Mouse (Mus musculus) ES-E14 (cell line): ENCODE data around the gene Zfp704. TPM values are rescaled to one million over a fixed set of nuclear protein-coding genes. Genes with fewer than 3 reads are reported as not detected.

Experiments
- DNase-seq: peaks from one replicate; pipeline ENCODE4 v3.0.0-alpha.2; 2013; ENCODE audit warnings: low read depth, low spot score
- H3K27ac ChIP-seq: 2 replicates; pipeline ENCODE4 v1.5.1; 2012; ENCODE audit warnings: low read depth, mild to moderate bottlenecking, low read length, moderate library complexity, mixed read lengths; ENCODE audit not compliant: poor library complexity, insufficient read depth, severe bottlenecking
- H3K36me3 ChIP-seq: 2 replicates; pipeline ENCODE4 v1.6.1; 2012; ENCODE audit warnings: mild to moderate bottlenecking, low read length, moderate library complexity, mixed read lengths; ENCODE audit not compliant: control insufficient read depth, poor library complexity, insufficient read depth, severe bottlenecking
- H3K4me1 ChIP-seq, 2 experiments: fragments of 150-350 bp in 1 of 2; sonication (generic) in 1 of 2; 2 replicates each; pipeline ENCODE4 v1.6.1; 2012; ENCODE audit warnings: low read length in 2 of 2, mild to moderate bottlenecking in 1 of 2, mixed read lengths in 1 of 2; ENCODE audit not compliant: control insufficient read depth in 2 of 2, insufficient read depth in 2 of 2, poor library complexity in 1 of 2
- H3K4me3 ChIP-seq, 2 experiments: fragments of 150-350 bp in 1 of 2; sonication (generic) in 1 of 2; 2 replicates each; pipeline ENCODE4 v1.5.1; 2012; ENCODE audit warnings: low read length in 2 of 2, low read depth in 1 of 2, mild to moderate bottlenecking in 1 of 2, mixed read lengths in 1 of 2; ENCODE audit not compliant: insufficient read depth in 1 of 2, poor library complexity in 1 of 2, severe bottlenecking in 1 of 2
- H3K9ac ChIP-seq: 2 replicates; pipeline ENCODE4 v1.6.1; 2012; ENCODE audit warnings: low read depth, mild to moderate bottlenecking, low read length, mixed read lengths; ENCODE audit not compliant: poor library complexity, insufficient read depth, severe bottlenecking
- H3K9me3 ChIP-seq: fragments of 150-350 bp; sonication (generic); 2 replicates; pipeline ENCODE4 v1.6.1; 2012; ENCODE audit warnings: low read depth, mild to moderate bottlenecking, low read length; ENCODE audit not compliant: control insufficient read depth, insufficient read depth
- CHD2 ChIP-seq: IDR thresholded peaks from 2 replicates; pipeline ENCODE4 v1.6.1; 2014; ENCODE audit warnings: mild to moderate bottlenecking, low read depth, low read length, inconsistent platforms
- HCFC1 ChIP-seq: IDR thresholded peaks from 2 replicates; pipeline ENCODE4 v1.6.1; 2012; ENCODE audit warnings: low read length, inconsistent platforms, borderline replicate concordance; ENCODE audit not compliant: insufficient read depth
- MAFK ChIP-seq: IDR thresholded peaks from 2 replicates; pipeline ENCODE4 v1.6.1; 2014; ENCODE audit warnings: mild to moderate bottlenecking, low read depth, low read length, inconsistent platforms; ENCODE audit not compliant: insufficient read depth
- ZC3H11A ChIP-seq: IDR thresholded peaks from 2 replicates; pipeline ENCODE4 v1.6.1; 2012; ENCODE audit warnings: low read depth, mild to moderate bottlenecking, inconsistent platforms, low read length, borderline replicate concordance
- ZNF384 ChIP-seq: IDR thresholded peaks from 2 replicates; pipeline ENCODE4 v1.6.1; 2012; ENCODE audit warnings: low read depth, low read length, inconsistent platforms
- in situ Hi-C, 2 experiments: fragments of 600-800 bp; cut with MboI; formaldehyde crosslinking; loops; one replicate each; pipeline ENCODE4 v1.15.1; 2025; ENCODE audit warnings: low sequenced_read_pairs in 2 of 2, inconsistent platforms in 1 of 2; ENCODE audit not compliant: unreplicated experiment in 2 of 2
- total RNA-seq: library from RNA; depleted of rRNA; stranded (reverse); fragments of 300-350 nt; gene quantifications from 2 replicates; pipeline ENCODE4 v1.2.3, GENCODE M21; 2012

Zfp704 gene
- total RNA-seq, 1 experiment = 11.4 TPM

DNA sequence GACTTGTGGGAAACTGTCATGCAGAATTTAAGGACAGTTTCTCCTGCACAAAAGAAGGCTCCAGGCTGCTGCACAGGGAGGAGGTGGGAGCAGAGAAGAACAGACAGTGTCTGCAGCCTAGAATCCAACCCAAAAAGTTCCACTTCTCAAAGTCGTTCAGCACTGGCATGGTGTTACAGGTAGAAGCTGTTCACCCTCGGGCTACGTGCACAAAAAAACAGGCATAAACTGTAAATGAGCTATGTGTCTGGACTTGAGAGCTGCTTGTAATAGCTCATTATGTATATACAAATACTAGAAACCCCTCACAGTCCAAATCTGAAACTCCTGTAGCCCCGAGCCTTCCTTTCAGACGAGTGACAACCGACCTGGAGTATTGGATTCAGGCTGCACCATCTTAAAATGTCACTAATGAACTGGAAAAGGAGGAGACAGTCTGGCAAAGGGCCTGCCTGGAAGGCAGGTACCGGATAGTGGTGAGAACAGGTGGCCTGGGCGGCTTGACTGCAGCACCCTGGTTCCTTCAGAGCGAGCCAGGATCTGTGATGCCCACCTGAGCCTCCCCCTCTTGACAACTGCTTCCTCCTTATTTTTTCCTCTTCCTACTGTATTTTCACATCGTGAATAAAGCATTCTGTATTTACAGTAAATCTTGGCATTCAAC lies 41.2 kb downstream of the Zfp704 start:
- Histone ChIP-seq H3K9ac (no peak overlapping the region), H3K4me1 (peaks cover 1 to 24% of the 10 kb centered on the region in 2 experiments; a peak in 3 of 4 replicates), H3K4me3 (no peak overlapping the region), H3K27ac (no peak overlapping the region), H3K36me3 (no peaks in the 10 kb centered on the region; the same call in 1 of the 2 replicates), H3K9me3 (no peaks in the 10 kb centered on the region)
- DNase-seq = no peak
- TF ChIP-seq ZNF384 = no peak
- TF ChIP-seq CHD2 = no peak
- no peak for TF ChIP-seq ZC3H11A
- no peak for TF ChIP-seq HCFC1
- TF ChIP-seq MAFK = no peak
- in situ Hi-C loops = no loop called here

DNA sequence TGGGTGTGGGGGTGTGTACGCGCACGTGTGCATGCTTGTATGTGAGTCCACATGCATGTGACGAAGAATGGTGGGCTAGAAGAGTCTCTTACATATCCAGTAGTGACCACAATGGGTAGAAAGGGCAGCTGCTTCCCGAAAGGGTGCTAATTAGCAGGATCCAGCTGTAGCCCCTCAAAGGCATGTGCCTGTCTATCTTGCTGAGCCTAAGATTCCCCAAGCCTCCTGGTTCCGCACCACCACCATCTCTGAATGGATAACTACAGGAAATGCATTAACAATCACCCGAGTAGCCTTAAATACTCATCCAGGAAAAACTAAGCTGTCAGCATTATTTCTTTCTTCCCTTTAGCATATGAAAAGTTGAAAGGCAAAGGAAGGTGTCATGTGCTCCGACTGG lies 41.9 kb downstream of the Zfp704 start:
- no peaks in the 10 kb centered on the region for H3K9me3 ChIP-seq
- H3K4me3 ChIP-seq = no peak overlapping the region
- TF ChIP-seq HCFC1 = no peak
- TF ChIP-seq ZC3H11A = no peak
- no peak for TF ChIP-seq ZNF384
- 0 out of 2 replicates have a peak, but pooled peaks have one; percentile 40 for TF ChIP-seq MAFK
- TF ChIP-seq CHD2 = no peak
- in situ Hi-C loops = no loop called here
- no peak overlapping the region for H3K9ac ChIP-seq
- DNase-seq = no peak
- peaks cover 3 to 22% of the 10 kb centered on the region in 2 experiments; a peak in 3 of 4 replicates for H3K4me1 ChIP-seq
- peaks cover under 1% of the 10 kb centered on the region; the same call in 1 of the 2 replicates for H3K36me3 ChIP-seq
- H3K27ac ChIP-seq = no peak overlapping the region

DNA sequence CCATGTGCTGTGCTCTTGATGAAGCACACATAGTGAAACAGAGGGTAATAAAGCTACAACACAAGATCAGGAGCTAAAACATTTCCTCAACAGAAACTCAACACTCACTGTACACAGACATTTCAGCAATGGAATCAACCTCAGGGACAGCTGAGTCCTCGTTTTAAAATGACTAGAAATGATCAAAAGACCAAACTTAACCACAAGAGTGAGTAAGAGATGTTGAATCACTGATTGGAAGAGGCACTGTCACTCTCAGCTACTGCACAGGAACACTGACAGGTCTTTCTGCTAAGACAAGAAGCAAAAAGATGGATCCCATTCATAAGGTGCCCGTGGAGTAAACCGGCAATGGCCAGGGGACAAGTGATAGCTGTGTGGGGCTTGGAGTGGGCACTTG lies 43.1 kb downstream of the Zfp704 start:
- Histone ChIP-seq H3K27ac (no peak overlapping the region), H3K4me1 (peaks cover 3 to 22% of the 10 kb centered on the region in 2 experiments; a peak in 3 of 4 replicates), H3K36me3 (peaks cover 4% of the 10 kb centered on the region; the same call in 1 of the 2 replicates), H3K9me3 (no peaks in the 10 kb centered on the region), H3K4me3 (no peak overlapping the region), H3K9ac (no peak overlapping the region; the same call in 1 of the 2 replicates)
- in situ Hi-C loops = no loop called here
- no peak for DNase-seq
- TF ChIP-seq ZNF384 = no peak
- TF ChIP-seq CHD2 = no peak
- no peak for TF ChIP-seq ZC3H11A
- no peak for TF ChIP-seq MAFK
- no peak for TF ChIP-seq HCFC1

DNA sequence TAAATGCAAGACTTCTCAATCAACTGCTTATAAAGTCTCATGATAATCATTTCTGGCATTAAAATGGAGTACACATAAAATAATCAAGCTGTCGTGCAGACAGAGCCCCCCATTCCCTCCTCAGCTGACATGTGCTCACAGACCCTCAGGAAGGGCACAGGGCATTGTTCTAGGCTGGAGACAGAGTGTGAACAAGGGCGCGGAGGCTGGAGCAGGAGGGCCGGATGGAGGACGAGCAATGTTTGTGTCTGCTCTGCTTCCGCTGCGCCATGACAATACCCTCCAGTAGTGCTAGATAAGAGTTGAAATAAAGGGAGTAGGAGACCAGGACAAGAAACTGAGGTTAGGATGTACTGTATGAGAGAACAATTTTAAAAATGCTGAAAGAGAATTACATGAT lies 46.3 kb downstream of the Zfp704 start:
- Histone ChIP-seq H3K9me3 (no peaks in the 10 kb centered on the region), H3K4me1 (peaks cover 3 to 14% of the 10 kb centered on the region in 2 experiments; a peak in 2 of 4 replicates), H3K9ac (no peak overlapping the region), H3K27ac (no peak overlapping the region), H3K4me3 (no peak overlapping the region), H3K36me3 (peaks cover 8% of the 10 kb centered on the region; the same call in 1 of the 2 replicates)
- in situ Hi-C loops = no loop called here
- no peak for TF ChIP-seq ZNF384
- TF ChIP-seq MAFK = no peak
- TF ChIP-seq ZC3H11A = no peak
- DNase-seq = no peak
